ENCODE assay signal across 26 mouse cellular contexts in the genomic region with DNA sequence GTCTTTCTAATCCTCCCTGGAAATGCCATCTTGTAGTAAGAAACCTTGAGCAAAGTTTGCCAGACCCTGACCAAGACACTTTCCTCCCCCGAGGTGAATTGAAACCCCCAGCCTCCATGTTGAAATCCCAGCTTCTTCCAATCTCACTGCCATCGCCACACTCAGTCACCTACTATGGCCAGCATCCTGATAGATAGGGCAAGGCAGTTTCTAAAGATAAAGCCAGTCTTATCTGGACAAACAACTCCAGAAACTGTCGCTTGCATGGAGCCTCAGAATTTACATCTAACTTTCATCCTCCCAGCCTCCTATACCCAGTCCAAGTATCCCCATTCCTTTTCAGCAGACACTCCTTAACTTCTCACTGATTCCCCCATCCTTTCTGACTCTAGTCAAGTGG. TPM values are rescaled to one million over a fixed set of nuclear protein-coding genes. Genes with fewer than 3 reads are reported as not detected.
"Had no signal": no experiment of that assay in that cellular context is flagged by ENCODE, and none has a peak within 500 bp of the region (broad histone marks: within the 10 kb centered on the region; RNA-seq: fewer than 3 reads in every experiment).

No protein-coding gene starts in this region.

- H3K36me3 ChIP-seq: neural tube, embryonic 12.5 days; neural tube, embryonic 13.5 days; neural tube, embryonic 15.5 days; stomach, embryonic 15.5 days had no signal

- H3K4me1 ChIP-seq: neural tube, embryonic 12.5 days; neural tube, embryonic 13.5 days; neural tube, embryonic 15.5 days; stomach, embryonic 15.5 days had no signal

- H3K27me3 ChIP-seq: neural tube, embryonic 12.5 days; neural tube, embryonic 13.5 days; neural tube, embryonic 15.5 days; stomach, embryonic 15.5 days had no signal

- H3K9me3 ChIP-seq: neural tube, embryonic 12.5 days; neural tube, embryonic 13.5 days; neural tube, embryonic 15.5 days; stomach, embryonic 15.5 days had no signal

- H3K9ac ChIP-seq: neural tube, embryonic 12.5 days; neural tube, embryonic 13.5 days; neural tube, embryonic 15.5 days; stomach, embryonic 15.5 days had no signal

- H3K27ac ChIP-seq: neural tube, embryonic 12.5 days; neural tube, embryonic 13.5 days; neural tube, embryonic 15.5 days; stomach, embryonic 15.5 days; stomach, postnatal 0 days had no signal

- H3K4me3 ChIP-seq: neural tube, embryonic 12.5 days; neural tube, embryonic 13.5 days; neural tube, embryonic 15.5 days; stomach, embryonic 15.5 days had no signal

- DNase-seq: retina, postnatal 1 day; right cerebral cortex, adult 18-20 months; right cerebral cortex, postnatal 14 days; right cerebral cortex, postnatal 25 days; spleen, adult 18-20 months; thymus, adult 18-20 months; thymus, adult 2 months; thymus, postnatal 14 days; thymus, postnatal 25 days; thymus, postnatal 36 days; thymus, postnatal 4 days had no signal

RNA-seq across cellular contexts. Expression of gene Clrn2, which starts 37.1 kb away (rescaled TPM):
- total RNA-seq: neutrophil, adult 5-6 weeks had no signal
- polyA plus RNA-seq: neural tube, embryonic 11.5 days; neural tube, embryonic 12.5 days; neural tube, embryonic 14.5 days; neural tube, embryonic 15.5 days; small intestine, adult 2 months; spleen, adult 2 months; stomach, embryonic 14.5 days; stomach, embryonic 15.5 days; stomach, embryonic 16.5 days; stomach, postnatal 0 days; testis, adult 2 months; thymus, adult 2 months; thymus, postnatal 0 days; urinary bladder, adult 2 months had no signal
